Mouse (Mus musculus): Measurements from ENCODE around the gene Zfp114. TPM values are rescaled to one million over a fixed set of nuclear protein-coding genes. Genes with fewer than 3 reads are reported as not detected.

Zfp114 gene
- 1.0 and 2.5 TPM in 2 replicates for polyA plus RNA-seq (2011; ENCODE audit: insufficient read length, low read depth, missing spikeins)

DNA sequence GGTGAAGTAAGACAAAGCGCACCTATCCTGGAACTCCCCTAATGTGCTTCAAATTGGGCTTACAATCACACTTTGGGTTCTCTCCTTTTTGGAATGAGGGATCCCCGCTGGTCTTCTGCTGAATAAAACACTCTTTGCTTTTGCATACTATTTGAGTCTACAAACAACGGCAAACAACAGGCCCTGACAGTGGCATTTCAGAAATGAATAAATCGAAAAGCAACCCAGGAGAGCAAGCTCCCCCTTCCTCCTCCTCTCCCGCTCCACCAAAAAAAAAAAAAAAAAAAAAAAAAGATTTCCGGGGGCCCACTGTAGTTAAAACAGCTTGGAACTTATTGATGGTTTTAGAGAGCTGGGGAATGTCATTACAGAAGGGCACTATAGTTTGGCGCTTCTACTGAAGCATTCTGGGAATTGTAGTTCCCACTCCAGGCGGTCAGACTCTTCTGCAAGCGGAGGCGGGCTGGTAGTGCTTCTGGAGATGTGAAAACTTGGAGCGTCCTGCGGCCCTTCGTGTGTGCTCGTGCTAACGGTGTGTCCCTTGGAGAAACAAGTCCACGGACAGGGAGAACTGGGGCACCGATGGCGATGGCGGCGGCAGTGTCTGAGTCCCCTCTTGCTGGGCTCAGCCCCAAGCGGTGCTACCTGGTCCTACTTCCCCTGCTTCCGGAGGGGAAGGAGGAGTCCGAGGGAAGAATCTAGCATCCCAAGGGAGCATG, at the start of gene Zfp114:
Gene Zfp114 (plus strand): TSS at position 443 of the 719 bp plus-strand sequence.
- peak within 1 kb of the TSS; percentile 53 for H3K4me3 ChIP-seq (ENCODE audit: insufficient read depth, low read length)
- TF ChIP-seq POLR2A (IDR thresholded peaks at IDR 0.05; ENCODE audit: low read depth, low read length) (peak; percentile 46), CTCF (IDR thresholded peaks at IDR 0.05; ENCODE audit: borderline replicate concordance, insufficient read depth, low read length) (no peak)
- no peaks in the 10 kb centered on the region for H3K4me1 ChIP-seq (ENCODE audit: control insufficient read depth, insufficient read depth, low read length)
- H3K27ac ChIP-seq (ENCODE audit: insufficient read depth, low read length), result no peak within 1 kb of the TSS

DNA sequence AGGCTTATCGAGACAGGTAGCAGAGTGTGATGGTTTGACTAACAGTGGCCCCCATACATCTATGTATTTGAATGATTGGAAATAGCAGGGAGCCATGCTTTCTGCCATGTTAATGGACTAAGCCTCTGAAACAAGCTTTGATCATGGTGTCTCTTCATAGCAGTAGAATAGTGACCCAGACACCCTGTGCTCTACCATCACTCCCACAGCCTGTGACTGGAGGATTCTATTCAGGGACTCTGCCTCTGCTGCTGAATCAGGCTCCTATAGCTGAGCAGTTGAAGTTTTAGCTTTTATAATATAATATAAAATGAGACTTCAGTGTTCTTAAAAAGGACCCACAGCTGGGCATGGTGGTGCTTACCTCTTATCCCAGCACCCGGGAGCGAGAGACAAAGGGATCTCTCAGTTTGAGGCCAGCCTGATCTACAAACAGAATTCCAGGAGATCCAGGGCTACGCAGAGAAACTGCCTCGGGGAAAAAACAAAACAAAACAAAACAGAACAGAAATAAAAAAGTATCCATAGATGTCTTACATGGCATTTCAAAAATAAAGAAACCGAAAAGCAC, 41.4 kb upstream of the Zfp114 start:
- TF ChIP-seq POLR2A (IDR thresholded peaks at IDR 0.05; ENCODE audit: low read depth, low read length) (no peak), CTCF (IDR thresholded peaks at IDR 0.05; ENCODE audit: borderline replicate concordance, insufficient read depth, low read length) (no peak)
- Histone ChIP-seq H3K27ac (ENCODE audit: insufficient read depth, low read length) (no peak overlapping the region), H3K4me3 (ENCODE audit: insufficient read depth, low read length) (peak overlapping the region; percentile 38), H3K4me1 (ENCODE audit: control insufficient read depth, insufficient read depth, low read length) (no peaks in the 10 kb centered on the region)

DNA sequence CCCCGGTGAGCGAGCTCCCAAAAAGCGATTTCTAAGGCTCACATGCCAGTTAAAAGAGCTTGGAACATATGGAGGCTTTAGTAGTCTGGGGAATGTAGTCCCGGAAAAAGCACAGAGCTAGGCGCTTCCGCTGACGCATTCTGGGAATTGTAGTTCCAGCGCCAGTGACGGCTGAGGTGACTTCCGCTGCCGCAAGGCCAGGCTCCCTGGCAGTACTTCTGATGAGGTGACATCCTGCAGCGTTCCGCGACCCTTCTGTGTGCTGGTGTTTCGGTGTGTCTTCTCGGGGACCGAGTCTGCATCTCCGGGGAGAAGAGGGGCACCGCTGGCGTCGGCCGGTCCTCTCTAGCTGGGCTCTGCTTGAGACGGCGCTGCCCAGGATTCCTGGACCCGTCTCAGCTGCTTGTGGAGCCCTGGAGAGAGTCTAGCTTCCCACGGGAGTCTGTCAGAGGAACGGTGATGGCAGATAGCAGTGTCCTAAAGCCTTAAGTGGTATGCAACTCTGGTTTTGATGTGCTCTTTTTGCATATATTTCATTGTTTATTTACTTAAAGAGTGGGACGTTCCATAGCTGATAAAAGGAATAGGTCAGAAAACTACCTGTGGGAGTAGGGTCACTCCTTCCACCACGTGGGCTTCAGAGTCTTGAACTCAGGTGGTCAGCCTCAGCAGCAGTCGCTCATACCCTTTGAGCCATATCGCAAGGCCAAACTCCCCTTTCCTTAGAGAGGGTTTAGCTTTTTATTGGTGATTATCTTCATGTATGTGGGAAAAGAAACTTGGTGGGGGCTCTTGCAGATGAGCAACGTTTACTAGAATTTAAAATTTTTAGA, 40.6 kb upstream of the Zfp114 start, which contains the start of gene Zfp235:
Gene Zfp235 (plus strand): TSS at position 174 of the 833 bp plus-strand sequence.
- TF ChIP-seq POLR2A (IDR thresholded peaks at IDR 0.05; ENCODE audit: low read depth, low read length) (peak; percentile 94), CTCF (IDR thresholded peaks at IDR 0.05; ENCODE audit: borderline replicate concordance, insufficient read depth, low read length) (no peak)
- peak within 1 kb of the TSS; percentile 76 for H3K4me3 ChIP-seq (ENCODE audit: insufficient read depth, low read length)
- no peaks in the 10 kb centered on the region for H3K4me1 ChIP-seq (ENCODE audit: control insufficient read depth, insufficient read depth, low read length)
- no peak within 1 kb of the TSS for H3K27ac ChIP-seq (ENCODE audit: insufficient read depth, low read length)

DNA sequence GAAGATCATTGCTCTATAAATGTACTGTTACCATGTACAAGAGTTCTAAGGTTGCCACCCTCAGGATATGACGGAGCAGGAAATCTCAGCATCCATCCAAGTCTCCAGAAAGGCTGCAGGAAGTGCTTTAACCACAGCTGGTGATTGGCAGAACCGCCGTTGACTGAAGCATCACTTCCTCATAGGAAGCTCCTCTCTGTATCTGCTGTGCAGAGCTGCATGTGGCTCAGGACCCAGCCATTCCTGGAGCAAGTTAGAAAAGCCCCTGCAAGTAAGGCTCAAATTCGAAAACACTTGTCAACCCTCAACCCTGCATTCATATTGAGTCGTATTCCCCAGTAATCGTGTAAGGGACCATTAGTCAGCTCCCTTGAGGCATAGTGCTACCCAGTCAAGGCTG, 32.3 kb upstream of the Zfp114 start:
- TF ChIP-seq POLR2A (IDR thresholded peaks at IDR 0.05; ENCODE audit: low read depth, low read length) (no peak), CTCF (IDR thresholded peaks at IDR 0.05; ENCODE audit: borderline replicate concordance, insufficient read depth, low read length) (no peak)
- Histone ChIP-seq H3K4me3 (ENCODE audit: insufficient read depth, low read length) (no peak overlapping the region), H3K27ac (ENCODE audit: insufficient read depth, low read length) (no peak overlapping the region), H3K4me1 (ENCODE audit: control insufficient read depth, insufficient read depth, low read length) (no peaks in the 10 kb centered on the region)

DNA sequence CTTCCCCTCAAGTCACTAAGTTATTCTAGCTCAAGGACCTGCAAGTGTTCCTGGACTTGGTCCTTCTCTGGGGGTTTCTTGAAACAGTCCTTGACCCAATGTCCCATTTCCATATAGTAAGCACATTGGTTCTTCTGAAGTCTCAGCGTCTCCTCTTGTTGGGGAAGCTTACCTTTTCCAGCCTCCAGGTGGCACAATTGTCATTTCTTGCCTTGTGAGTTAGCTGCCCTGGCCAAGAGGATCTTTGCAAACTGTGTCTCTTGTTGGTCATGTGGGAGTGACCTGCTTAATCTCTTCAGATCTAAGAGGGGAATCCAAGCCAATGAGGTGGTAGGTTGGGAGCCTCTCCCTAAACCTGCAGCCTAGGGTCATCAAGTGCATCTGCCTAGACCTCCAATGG, 21.6 kb upstream of the Zfp114 start:
- Histone ChIP-seq H3K4me1 (ENCODE audit: control insufficient read depth, insufficient read depth, low read length) (no peaks in the 10 kb centered on the region), H3K27ac (ENCODE audit: insufficient read depth, low read length) (no peak overlapping the region), H3K4me3 (ENCODE audit: insufficient read depth, low read length) (no peak overlapping the region)
- TF ChIP-seq CTCF (IDR thresholded peaks at IDR 0.05; ENCODE audit: borderline replicate concordance, insufficient read depth, low read length), result no peak
- TF ChIP-seq POLR2A (IDR thresholded peaks at IDR 0.05; ENCODE audit: low read depth, low read length), result no peak

DNA sequence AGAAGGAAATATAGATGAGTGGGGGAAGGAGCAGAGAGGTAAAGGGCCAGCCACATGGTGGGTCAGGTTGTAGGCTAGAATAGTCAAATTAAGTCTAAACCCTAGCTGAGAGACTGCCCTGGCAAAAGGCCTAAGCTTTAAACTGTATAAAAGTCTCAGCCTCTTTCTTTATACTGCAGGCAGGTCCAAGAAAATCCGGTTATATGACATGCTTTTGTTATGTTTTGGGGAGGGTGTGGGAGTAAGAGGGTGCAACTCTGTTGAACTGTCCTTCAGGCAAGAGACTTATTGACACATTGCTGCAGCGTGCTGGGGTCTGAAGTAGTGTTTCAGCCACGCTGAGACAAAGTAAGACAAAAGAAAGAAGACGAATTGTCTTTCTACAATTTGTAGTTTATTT, 2.7 kb upstream of the Zfp114 start:
- no peak overlapping the region for H3K27ac ChIP-seq (ENCODE audit: insufficient read depth, low read length)
- TF ChIP-seq CTCF (IDR thresholded peaks at IDR 0.05; ENCODE audit: borderline replicate concordance, insufficient read depth, low read length), result no peak
- TF ChIP-seq POLR2A (IDR thresholded peaks at IDR 0.05; ENCODE audit: low read depth, low read length), result no peak

DNA sequence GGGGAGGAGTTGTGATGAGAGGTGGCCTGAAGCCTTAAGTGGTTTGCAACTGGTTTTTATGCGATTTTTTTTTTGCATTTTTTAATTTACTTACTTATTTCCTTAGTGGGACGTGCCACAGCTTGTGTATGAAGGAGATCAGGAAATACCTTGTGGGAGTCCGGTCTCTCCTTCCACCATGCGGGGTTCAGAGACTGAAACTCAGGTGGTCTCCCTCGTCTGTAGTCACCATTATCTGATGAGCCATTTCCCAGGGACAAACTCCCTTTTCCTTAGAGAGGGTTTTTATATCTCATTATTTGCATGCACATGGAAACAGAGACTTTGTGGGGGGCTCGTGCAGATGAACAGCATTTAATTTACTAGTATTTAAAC, 464 bp downstream of the Zfp114 start:
- H3K27ac ChIP-seq (ENCODE audit: insufficient read depth, low read length), result no peak overlapping the region
- H3K4me3 ChIP-seq (ENCODE audit: insufficient read depth, low read length), result peak overlapping the region; percentile 53
- TF ChIP-seq CTCF (IDR thresholded peaks at IDR 0.05; ENCODE audit: borderline replicate concordance, insufficient read depth, low read length) (no peak), POLR2A (IDR thresholded peaks at IDR 0.05; ENCODE audit: low read depth, low read length) (no peak)
- no peaks in the 10 kb centered on the region for H3K4me1 ChIP-seq (ENCODE audit: control insufficient read depth, insufficient read depth, low read length)

More for the DNA sequence above, 2.7 kb upstream of the Zfp114 start:
- Histone ChIP-seq H3K4me1 (ENCODE audit: control insufficient read depth, insufficient read depth, low read length) (no peaks in the 10 kb centered on the region), H3K4me3 (ENCODE audit: insufficient read depth, low read length) (no peak overlapping the region)

DNA sequence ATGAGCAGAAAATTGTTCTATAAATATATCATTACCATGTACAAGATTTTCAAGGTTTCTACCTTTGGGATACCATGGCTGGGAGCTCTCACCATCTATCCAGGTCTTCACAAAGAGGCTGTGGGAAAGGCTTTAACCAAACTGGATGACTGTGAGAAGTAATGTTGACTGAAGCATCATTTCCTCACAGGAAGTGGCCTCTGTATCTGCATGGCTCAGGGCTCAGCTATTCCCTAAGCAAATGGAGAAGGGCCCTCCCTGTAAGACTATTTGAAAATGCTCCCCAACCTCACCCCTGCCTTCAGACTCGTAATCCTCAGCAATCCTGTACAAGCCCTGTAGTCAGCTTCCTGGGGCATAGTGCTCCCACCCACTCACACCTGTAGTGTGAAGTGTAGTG, 12.8 kb downstream of the Zfp114 start:
- H3K4me1 ChIP-seq (ENCODE audit: control insufficient read depth, insufficient read depth, low read length), result no peaks in the 10 kb centered on the region
- H3K27ac ChIP-seq (ENCODE audit: insufficient read depth, low read length), result no peak overlapping the region
- H3K4me3 ChIP-seq (ENCODE audit: insufficient read depth, low read length), result no peak overlapping the region
- TF ChIP-seq POLR2A (IDR thresholded peaks at IDR 0.05; ENCODE audit: low read depth, low read length), result no peak
- no peak for TF ChIP-seq CTCF (IDR thresholded peaks at IDR 0.05; ENCODE audit: borderline replicate concordance, insufficient read depth, low read length)

DNA sequence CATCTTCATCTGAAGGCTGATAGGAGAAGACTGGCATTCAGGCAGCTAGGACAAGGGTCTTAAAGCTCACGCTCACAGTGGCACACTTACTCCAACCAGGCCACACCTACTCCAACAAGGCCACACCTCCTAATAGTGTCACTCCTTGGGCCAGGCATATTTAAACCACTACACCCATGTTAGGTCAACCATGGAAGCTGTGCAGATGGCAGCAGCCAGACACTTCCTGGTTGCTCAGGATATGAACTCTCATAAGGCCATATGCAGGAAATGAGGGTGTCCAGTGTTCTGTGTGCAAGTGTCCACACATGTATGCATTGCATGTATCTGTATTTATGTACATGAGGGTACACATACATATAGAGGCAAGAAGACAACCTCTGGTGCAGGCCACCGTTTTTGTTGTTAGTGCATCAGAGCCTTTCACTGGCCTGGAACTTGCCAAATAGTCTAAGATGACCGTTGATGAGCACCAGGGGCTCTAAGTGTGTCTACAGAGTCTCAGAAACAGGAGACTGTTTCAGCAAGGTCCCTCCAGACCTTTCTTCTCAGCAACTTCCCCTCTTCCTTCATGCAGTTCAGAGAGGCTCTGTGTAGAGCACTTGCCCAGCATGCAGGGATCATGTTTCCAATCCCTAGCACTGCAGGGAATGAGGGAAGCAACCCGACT, 14.2 kb downstream of the Zfp114 start:
- no peak overlapping the region for H3K27ac ChIP-seq (ENCODE audit: insufficient read depth, low read length)
- H3K4me3 ChIP-seq (ENCODE audit: insufficient read depth, low read length), result no peak overlapping the region
- H3K4me1 ChIP-seq (ENCODE audit: control insufficient read depth, insufficient read depth, low read length), result no peaks in the 10 kb centered on the region
- TF ChIP-seq POLR2A (IDR thresholded peaks at IDR 0.05; ENCODE audit: low read depth, low read length), result no peak
- no peak for TF ChIP-seq CTCF (IDR thresholded peaks at IDR 0.05; ENCODE audit: borderline replicate concordance, insufficient read depth, low read length)

All from embryonic fibroblast, embryonic 13.5 days (primary cell).